Mouse (Mus musculus): ENCODE data around the gene Btg2. TPM values are rescaled to one million over a fixed set of nuclear protein-coding genes. Genes with fewer than 3 reads are reported as not detected.

The Btg2 gene
- polyA plus RNA-seq, 1 experiment from 2014 or later, result 162 TPM

DNA sequence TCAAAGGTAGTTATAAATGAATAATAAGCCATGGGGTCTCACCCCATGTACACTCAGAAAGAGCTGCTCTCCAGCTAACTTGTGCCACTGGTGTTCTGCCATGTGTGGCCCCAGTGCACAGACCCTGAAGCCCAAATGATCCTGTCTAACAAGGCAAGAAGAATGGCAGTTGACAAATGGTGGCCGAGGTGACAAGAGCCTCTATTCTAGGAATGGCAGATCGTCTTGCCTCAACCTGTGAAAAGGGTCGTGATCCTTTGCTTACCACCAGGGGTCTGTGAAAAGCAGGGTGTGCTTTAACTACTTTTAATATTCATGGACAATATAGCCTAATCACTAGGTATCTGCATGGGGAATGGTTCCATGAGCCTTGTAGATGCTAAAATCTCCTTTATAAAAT lies 4.7 kb downstream of the Btg2 start:
- Histone ChIP-seq H3K27ac (replicated peaks) (peak overlapping the region; percentile 88), H3K4me2 (replicated peaks) (0 out of 2 replicates have a peak overlapping the region, but pooled peaks have one; percentile 71), H3K9ac (replicated peaks) (no peak overlapping the region; the same call in 1 of the 2 replicates), H3K4me3 (no peak overlapping the region), H3K4me1 (peaks cover 81% of the 10 kb centered on the region), H3K36me3 (peaks cover 25% of the 10 kb centered on the region), H3K27me3 (no peaks in the 10 kb centered on the region), H3K9me3 (no peaks in the 10 kb centered on the region)
- no peak for ATAC-seq (ENCODE audit: low FRiP score, low read depth)
- 42% methylated on average over 3 of the region's 3 CpGs for WGBS

- Histone ChIP-seq H3K36me3 (peaks cover 25% of the 10 kb centered on the region), H3K9ac (replicated peaks) (no peak overlapping the region), H3K4me2 (replicated peaks) (no peak overlapping the region; the same call in 1 of the 2 replicates), H3K27ac (replicated peaks) (peak overlapping the region; percentile 88), H3K27me3 (no peaks in the 10 kb centered on the region), H3K9me3 (no peaks in the 10 kb centered on the region), H3K4me3 (no peak overlapping the region), H3K4me1 (peaks cover 81% of the 10 kb centered on the region)
- no peak for ATAC-seq (ENCODE audit: low FRiP score, low read depth)
- WGBS, result 86% methylated on average over 1 of the region's 1 CpGs
Observed at GRCm38 (mm10) chr1:134073658-134074057, 5.3 kb downstream of the Btg2 start.

- H3K4me3 ChIP-seq, result no peak overlapping the region
- H3K36me3 ChIP-seq, result peaks cover 25% of the 10 kb centered on the region
- no peaks in the 10 kb centered on the region for H3K9me3 ChIP-seq
- H3K27ac ChIP-seq (replicated peaks), result peak overlapping the region; percentile 88
- H3K9ac ChIP-seq (replicated peaks), result no peak overlapping the region
- H3K4me2 ChIP-seq (replicated peaks), result no peak overlapping the region; the same call in 1 of the 2 replicates
- H3K4me1 ChIP-seq, result peaks cover 82% of the 10 kb centered on the region
- ATAC-seq (ENCODE audit: low FRiP score, low read depth), result no peak
- WGBS, result 76% methylated on average over 6 of the region's 6 CpGs
- no peaks in the 10 kb centered on the region for H3K27me3 ChIP-seq
Observed at GRCm38 (mm10) chr1:134073061-134073564, 5.8 kb downstream of the Btg2 start.

- no peaks in the 10 kb centered on the region for H3K9me3 ChIP-seq
- peaks cover 84% of the 10 kb centered on the region for H3K4me1 ChIP-seq
- H3K36me3 ChIP-seq, result peaks cover 20% of the 10 kb centered on the region
- H3K4me3 ChIP-seq, result no peak overlapping the region
- peak overlapping the region; percentile 88 for H3K27ac ChIP-seq (replicated peaks)
- H3K4me2 ChIP-seq (replicated peaks), result no peak overlapping the region
- H3K9ac ChIP-seq (replicated peaks), result 0 out of 2 replicates have a peak overlapping the region, but pooled peaks have one; percentile 5
- ATAC-seq (ENCODE audit: low FRiP score, low read depth), result peak; percentile 27
- WGBS, result 29% methylated on average over 10 of the region's 10 CpGs
- H3K27me3 ChIP-seq, result no peaks in the 10 kb centered on the region
Observed at GRCm38 (mm10) chr1:134071411-134072018, 7.4 kb downstream of the Btg2 start.

- no peaks in the 10 kb centered on the region for H3K9me3 ChIP-seq
- 72% methylated on average over 8 of the region's 8 CpGs for WGBS
- H3K27me3 ChIP-seq, result no peaks in the 10 kb centered on the region
- H3K4me1 ChIP-seq, result peaks cover 84% of the 10 kb centered on the region
- H3K4me2 ChIP-seq (replicated peaks), result no peak overlapping the region
- H3K9ac ChIP-seq (replicated peaks), result no peak overlapping the region
- H3K27ac ChIP-seq (replicated peaks), result peak overlapping the region; percentile 88
- H3K36me3 ChIP-seq, result peaks cover 7% of the 10 kb centered on the region; the same call in 1 of the 2 replicates
- H3K4me3 ChIP-seq, result no peak overlapping the region
- ATAC-seq (ENCODE audit: low FRiP score, low read depth), result no peak
Observed at GRCm38 (mm10) chr1:134070099-134070669, 8.7 kb downstream of the Btg2 start.

DNA sequence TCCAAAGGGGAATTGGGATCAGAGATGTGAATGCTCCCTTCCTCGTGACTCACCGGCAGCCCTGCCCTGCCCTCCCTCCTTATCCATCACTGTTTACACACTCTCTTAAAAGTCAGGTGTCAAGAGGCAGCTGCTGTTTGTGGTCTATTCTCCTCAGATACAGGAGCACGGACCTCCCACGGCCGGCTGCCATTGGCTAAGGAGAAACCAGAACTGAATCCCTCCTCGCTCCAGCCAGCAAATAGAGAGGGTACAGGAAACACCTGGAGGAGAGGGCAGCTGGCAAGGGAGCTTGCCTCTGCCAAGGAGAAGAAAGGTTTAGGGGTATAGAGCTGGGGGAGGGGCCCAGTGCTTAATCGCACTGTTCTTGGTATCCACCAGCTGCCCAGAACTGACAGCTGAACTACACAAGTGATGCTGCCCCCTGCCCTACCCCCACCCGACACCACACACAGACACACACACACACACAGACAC lies 11.7 kb downstream of the Btg2 start:
- no peak overlapping the region; the same call in 1 of the 2 replicates for H3K4me2 ChIP-seq (replicated peaks)
- H3K9ac ChIP-seq (replicated peaks), result no peak overlapping the region
- H3K36me3 ChIP-seq, result no peaks in the 10 kb centered on the region
- H3K27ac ChIP-seq (replicated peaks), result peak overlapping the region; percentile 99
- WGBS, result 10% methylated on average over 8 of the region's 8 CpGs
- H3K4me1 ChIP-seq, result peaks cover 89% of the 10 kb centered on the region
- no peaks in the 10 kb centered on the region for H3K9me3 ChIP-seq
- no peak for ATAC-seq (ENCODE audit: low FRiP score, low read depth)
- H3K4me3 ChIP-seq, result no peak overlapping the region
- no peaks in the 10 kb centered on the region for H3K27me3 ChIP-seq

DNA sequence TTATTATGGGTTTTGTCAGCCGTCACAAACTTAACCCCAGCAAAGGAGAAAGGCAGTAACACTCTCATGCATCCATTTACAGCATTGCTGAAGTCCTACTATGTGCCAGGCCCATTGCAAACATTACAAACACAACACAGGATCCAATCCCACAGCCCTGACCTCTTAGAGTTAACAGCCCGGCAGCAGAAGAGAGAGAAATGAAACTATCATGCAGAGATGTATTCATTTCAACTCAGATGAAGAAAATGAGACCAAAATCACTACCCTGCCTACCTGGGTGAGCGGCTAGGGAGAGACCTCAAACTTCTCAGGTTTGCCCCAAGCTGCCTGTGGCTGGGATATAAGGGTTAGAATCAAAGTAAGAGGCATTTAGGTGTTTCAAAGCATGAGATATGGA lies 12.4 kb downstream of the Btg2 start:
- H3K9me3 ChIP-seq, result no peaks in the 10 kb centered on the region
- no peaks in the 10 kb centered on the region for H3K27me3 ChIP-seq
- H3K4me2 ChIP-seq (replicated peaks), result no peak overlapping the region
- H3K36me3 ChIP-seq, result no peaks in the 10 kb centered on the region
- ATAC-seq (ENCODE audit: low FRiP score, low read depth), result no peak
- H3K4me3 ChIP-seq, result no peak overlapping the region
- no peak overlapping the region for H3K9ac ChIP-seq (replicated peaks)
- 56% methylated on average over 3 of the region's 3 CpGs for WGBS
- peaks cover 90% of the 10 kb centered on the region for H3K4me1 ChIP-seq
- peak overlapping the region; percentile 99 for H3K27ac ChIP-seq (replicated peaks)

GRCm38 (mm10) chr1:134065241-134065809 lies 13.6 kb downstream of the Btg2 start:
- H3K27me3 ChIP-seq, result no peaks in the 10 kb centered on the region
- H3K36me3 ChIP-seq, result no peaks in the 10 kb centered on the region
- no peak overlapping the region for H3K4me2 ChIP-seq (replicated peaks)
- peak overlapping the region; percentile 99 for H3K27ac ChIP-seq (replicated peaks)
- peaks cover 88% of the 10 kb centered on the region for H3K4me1 ChIP-seq
- H3K9me3 ChIP-seq, result no peaks in the 10 kb centered on the region
- ATAC-seq (ENCODE audit: low FRiP score, low read depth), result no peak
- no peak overlapping the region for H3K9ac ChIP-seq (replicated peaks)
- WGBS, result 78% methylated on average over 4 of the region's 4 CpGs
- no peak overlapping the region for H3K4me3 ChIP-seq

DNA sequence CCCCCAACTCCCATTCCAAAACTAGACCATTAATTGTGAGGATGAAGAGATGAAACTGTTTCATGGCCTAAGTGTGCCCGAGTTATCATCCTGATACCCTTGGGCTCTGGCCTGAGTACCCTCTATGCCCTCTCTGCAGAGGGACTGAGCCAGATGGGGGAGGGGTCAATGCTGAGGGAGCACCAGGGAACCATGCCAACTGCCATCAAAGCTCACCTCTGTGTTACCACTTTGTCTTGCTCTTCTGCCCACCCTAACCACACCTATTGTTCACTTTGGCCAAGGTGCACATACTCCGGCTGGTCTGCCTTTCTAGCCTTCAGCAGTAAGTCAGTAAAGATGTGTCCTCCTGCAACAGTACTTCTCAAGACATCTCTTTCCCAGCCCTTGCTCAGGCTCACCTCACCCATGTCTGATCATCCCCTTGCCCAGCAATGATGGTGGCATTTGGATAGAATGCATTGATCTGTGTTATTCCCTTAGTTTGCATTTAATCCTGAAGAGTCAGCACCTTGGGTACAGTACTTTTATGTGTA lies 14.6 kb downstream of the Btg2 start:
- Histone ChIP-seq H3K27me3 (no peaks in the 10 kb centered on the region), H3K9ac (replicated peaks) (peak overlapping the region; percentile 32), H3K27ac (replicated peaks) (peak overlapping the region; percentile 99), H3K4me3 (no peak overlapping the region), H3K4me1 (peaks cover 86% of the 10 kb centered on the region), H3K9me3 (no peaks in the 10 kb centered on the region), H3K36me3 (no peaks in the 10 kb centered on the region), H3K4me2 (replicated peaks) (peak overlapping the region; percentile 44)
- 77% methylated on average over 2 of the region's 2 CpGs for WGBS
- ATAC-seq (ENCODE audit: low FRiP score, low read depth), result no peak

GRCm38 (mm10) chr1:134063773-134064125 lies 15.2 kb downstream of the Btg2 start:
- ATAC-seq (ENCODE audit: low FRiP score, low read depth), result no peak
- peak overlapping the region; percentile 16; the same call in 1 of the 2 replicates for H3K4me3 ChIP-seq
- no peaks in the 10 kb centered on the region for H3K9me3 ChIP-seq
- peak overlapping the region; percentile 99 for H3K27ac ChIP-seq (replicated peaks)
- H3K4me1 ChIP-seq, result peaks cover 86% of the 10 kb centered on the region
- no peaks in the 10 kb centered on the region for H3K27me3 ChIP-seq
- H3K4me2 ChIP-seq (replicated peaks), result peak overlapping the region; percentile 44
- H3K9ac ChIP-seq (replicated peaks), result peak overlapping the region; percentile 32
- WGBS, result under 1% methylated on average over 9 of the region's 9 CpGs
- H3K36me3 ChIP-seq, result no peaks in the 10 kb centered on the region

GRCm38 (mm10) chr1:134063086-134063772 lies 15.7 kb downstream of the Btg2 start:
- peak; percentile 80 for ATAC-seq (ENCODE audit: low FRiP score, low read depth)
- Histone ChIP-seq H3K4me1 (peaks cover 83% of the 10 kb centered on the region), H3K36me3 (no peaks in the 10 kb centered on the region), H3K9me3 (no peaks in the 10 kb centered on the region), H3K4me3 (0 out of 2 replicates have a peak overlapping the region, but pooled peaks have one; percentile 16), H3K27ac (replicated peaks) (peak overlapping the region; percentile 99), H3K27me3 (no peaks in the 10 kb centered on the region), H3K9ac (replicated peaks) (peak overlapping the region; percentile 48; the same call in 1 of the 2 replicates), H3K4me2 (replicated peaks) (peak overlapping the region; percentile 44)
- whole genome bisulfite sequencing, result under 1% methylated on average over 33 of the region's 33 CpGs

All from midbrain, embryonic 12.5 days (tissue).